Mouse (Mus musculus): ENCODE results near the gene Chmp2a.

Chmp2a gene

DNA sequence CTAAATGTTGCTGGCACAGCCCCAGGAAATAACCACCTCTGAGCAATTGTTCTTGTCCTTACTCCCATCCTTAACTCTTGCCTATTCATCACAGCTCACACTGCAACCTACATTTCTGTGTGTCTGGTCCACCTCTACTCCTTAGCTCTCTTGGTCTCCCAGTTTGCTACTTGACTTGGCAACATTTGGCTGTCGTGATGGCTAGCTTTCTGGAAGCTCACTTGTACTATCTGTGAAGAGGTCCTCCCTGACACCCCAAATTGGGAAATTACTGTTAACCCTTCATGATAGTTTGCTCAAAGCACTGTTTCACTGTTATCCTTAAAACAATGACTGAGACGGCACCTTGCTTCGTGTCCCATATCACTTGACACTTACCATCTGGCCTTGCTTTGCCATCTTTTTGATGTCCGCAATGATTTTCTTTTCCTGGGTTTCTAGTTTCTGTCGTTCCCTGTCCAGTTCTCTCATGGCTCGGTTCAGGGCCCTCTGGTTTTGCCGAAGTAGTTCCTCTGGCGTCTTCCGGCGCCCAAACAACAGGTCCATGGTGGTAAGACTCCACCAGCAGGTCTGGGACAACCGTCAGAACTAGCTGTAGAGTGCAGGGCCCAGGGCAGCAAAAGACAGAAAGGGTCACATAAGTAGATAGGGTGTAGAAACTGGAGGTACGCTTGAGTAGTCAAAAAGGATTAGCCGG, 1.0 kb downstream of the Chmp2a start:
- no peak for DNase-seq

DNA sequence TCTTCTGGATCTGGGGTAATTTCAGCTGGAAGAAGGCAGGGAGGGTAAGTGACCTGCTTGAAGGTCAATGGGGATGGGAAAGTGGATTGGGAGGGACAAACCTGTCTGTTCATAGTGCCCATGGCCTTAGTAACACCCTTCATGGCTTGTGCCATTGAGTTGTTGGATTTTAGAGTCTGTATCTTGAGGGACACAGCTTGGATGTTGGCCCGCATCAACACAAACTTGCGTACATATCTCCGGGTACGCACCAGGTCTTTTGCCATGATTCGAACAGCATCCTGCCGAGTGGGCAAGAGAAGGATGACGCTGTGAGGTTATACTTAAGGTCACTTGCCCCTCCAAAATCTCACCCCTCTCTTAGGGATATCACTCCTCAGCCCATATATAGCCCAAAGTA, 2.1 kb downstream of the Chmp2a start:
- DNase-seq: no peak

DNA sequence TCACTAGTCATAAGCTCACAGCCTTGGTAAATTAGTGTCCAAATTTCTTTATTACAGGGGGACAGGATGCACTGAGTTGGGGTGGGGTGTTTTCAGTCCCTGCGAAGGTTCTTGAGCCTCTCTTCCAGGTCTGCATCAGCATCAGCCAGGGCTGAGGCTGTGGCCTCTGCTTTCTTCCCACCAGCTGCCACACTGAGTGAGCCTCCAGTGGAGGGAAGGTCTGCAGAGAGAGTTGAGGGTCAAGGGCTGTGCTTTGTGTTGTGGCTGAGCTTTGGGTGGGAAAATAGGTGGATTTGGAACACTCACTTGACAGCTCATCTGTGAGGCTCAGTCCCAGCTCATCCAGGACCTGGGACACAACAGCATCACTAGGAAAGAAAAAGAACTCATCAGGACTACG, 2.6 kb downstream of the Chmp2a start:
- DNase-seq: no peak

DNA sequence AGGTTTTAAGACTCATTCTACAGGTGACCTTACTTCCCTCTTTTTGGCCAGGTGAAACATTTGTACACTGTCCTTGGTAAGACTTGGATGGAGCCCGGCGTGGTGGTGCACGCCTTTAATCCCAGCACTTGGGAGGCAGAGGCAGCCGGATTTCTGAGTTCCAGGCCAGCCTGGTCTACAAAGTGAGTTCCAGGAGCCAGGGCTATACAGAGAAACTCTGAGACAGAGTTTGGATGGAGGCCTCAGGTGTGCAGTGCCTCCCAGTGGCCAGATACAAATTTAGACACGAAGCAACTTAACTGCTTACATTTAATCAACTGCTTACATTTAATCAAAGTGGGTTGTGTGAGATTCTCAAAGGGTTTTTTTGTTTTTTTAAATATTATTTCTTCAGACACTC, 3.5 kb downstream of the Chmp2a start:
- no peak for DNase-seq

DNA sequence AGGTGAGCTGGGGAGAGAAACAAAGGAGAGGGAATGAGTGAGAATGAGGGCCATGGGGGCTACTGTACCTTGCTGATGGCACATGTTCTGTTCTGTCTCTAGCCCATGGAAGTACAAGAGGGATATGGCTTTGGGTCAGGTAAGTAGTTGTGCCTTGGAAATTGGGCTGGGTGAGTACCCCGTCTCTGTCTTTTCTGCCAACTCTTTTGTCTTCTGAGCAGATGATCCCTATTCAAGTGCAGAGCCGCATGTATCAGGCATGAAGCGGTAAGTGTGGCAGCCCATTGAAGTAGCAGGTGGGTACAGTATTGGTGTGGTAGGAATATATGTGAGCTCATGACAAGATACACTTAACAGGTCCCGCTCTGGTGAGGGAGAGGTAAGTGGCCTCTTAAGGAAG, 5.6 kb downstream of the Chmp2a start:
- DNase-seq: no peak

DNA sequence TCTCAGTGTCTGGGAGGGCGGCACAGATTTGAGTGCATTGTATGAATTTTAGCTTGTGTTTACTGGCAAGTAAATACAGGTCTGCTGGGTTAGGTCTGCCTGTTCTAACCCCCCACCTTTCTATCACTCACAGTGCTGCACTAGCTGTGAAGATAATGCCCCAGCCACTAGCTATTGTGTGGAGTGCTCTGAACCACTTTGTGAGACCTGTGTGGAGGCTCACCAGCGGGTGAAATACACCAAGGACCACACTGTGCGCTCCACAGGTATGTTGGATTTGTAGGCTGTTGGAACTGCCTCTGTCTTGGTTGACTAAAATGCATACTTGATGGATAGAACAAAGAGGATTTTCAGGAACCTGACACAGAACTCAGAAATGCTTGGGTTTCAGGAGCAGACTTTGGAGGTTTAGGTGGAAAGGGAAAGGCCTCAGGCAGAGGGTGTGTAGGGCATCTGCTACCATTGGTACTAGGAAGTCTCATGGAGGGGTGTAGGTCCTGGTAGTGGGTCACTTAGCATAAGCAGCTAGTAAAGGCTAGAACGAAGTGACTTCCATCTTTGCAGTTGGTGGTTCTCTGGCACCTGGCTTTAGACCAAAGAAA, 9.0 kb downstream of the Chmp2a start:
- no peak for DNase-seq

DNA sequence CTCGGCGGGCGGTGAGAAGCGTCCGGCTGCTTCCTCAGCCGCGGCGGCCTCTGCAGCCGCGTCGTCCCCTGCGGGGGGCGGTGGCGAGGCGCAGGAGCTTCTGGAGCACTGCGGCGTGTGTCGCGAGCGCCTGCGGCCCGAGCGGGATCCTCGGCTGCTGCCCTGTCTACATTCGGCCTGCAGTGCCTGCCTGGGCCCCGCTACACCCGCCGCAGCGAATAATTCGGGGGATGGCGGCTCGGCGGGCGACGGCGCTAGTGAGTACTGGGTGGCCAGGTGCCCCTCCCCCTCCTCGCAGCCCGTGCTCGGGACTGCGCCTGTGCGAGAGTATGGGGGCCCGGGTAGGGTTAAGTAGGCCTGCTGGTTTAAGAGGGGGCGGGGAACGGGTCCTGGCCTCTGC, 9.8 kb downstream of the Chmp2a start:
- DNase-seq: peak; percentile 86

DNA sequence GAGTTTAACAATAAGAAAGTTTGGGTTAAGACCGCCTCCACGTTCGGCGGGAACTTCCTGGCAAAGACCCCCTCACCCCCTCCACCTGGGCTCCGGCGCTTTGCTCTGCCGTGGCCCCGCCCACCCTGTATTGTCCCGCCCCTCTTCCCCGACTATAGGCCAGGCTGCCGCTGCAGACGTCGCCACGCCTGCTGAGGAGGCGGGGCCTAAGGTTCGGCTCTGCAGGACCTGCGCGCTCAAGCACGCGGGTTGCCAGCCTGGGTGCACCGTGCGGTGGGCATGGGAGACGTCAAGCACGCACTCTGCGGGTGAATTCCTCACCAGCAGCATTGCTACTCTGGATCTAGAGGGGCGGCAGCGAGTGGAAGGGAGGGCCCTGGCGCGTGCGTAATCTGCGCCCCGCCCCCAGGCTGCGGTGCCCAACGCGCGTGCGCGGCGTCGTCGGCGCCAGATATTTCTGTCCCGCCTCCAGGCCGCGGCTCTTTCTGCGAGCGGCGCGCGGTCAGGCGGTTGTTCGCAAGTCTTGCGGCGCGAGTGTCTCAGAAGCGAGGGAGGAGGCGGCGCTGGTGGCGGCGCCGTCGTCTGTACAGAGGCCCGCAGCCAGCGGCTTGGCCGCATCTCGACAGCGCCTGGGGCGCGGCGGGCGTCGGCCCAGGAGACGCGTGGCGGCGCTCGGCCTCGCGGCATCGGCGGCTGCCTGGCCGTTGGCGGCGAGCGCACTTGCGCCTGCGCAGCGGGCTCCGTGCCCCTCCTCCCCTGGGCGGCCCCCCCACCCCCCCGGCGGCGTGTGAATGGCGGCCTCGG, 10.5 kb downstream of the Chmp2a start:
- DNase-seq: peak; percentile 96

DNA sequence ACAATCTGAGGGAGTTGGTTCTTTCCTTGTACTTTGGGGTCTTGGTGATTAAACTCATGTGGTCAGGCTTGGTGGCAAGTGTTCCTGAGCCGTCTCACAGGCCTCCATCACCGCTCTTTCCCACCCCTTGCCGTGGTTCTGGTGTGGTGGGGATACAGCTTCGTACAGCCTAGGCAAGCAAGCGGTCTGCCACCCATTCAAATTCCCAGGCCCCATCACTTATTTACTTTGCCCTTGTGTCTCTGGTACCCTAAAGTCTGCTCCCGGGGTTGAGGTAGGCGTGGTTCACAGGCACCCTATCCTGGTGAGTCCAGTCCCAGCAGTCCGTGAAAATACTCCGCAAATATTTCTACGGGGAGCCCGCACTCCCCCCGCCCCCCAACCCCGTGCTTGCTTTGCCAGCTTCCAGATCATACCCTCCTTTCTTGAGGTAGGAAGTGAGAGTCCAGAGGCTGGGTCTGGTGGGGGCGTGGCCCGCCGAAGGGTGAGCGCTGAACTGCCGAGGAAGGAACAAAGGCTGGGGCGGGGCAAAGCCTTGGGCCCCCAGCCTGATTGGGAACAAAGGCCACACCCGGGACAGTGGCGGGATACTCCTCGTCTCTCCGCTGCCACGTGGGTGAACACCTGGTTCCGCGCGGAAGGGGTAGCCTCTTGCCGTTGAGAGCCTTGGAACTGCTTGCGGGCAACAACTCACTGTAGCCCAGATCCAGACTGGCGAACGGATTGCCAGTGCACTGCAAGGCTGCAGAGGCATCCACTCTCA, 11.7 kb downstream of the Chmp2a start:
- DNase-seq: peak; percentile 88

DNA sequence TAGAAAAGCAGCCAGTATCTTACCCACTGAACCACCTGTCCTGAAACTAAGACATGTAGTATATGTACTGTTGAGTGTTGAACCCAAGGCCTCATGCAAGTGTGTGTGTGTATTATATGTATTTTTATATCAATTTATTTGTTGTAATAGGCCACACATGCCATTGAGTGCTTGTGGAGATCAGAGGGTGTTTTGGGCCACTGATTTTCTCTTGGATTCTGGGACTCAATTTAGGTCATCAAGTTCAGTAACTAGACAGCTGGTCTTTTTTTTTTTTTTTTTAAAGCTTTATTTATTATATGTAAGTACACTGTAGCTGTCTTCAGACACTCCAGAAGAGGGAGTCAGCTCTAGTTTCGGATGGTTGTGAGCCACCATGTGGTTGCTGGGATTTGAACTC, 19.4 kb downstream of the Chmp2a start:
- DNase-seq: no peak

DNA sequence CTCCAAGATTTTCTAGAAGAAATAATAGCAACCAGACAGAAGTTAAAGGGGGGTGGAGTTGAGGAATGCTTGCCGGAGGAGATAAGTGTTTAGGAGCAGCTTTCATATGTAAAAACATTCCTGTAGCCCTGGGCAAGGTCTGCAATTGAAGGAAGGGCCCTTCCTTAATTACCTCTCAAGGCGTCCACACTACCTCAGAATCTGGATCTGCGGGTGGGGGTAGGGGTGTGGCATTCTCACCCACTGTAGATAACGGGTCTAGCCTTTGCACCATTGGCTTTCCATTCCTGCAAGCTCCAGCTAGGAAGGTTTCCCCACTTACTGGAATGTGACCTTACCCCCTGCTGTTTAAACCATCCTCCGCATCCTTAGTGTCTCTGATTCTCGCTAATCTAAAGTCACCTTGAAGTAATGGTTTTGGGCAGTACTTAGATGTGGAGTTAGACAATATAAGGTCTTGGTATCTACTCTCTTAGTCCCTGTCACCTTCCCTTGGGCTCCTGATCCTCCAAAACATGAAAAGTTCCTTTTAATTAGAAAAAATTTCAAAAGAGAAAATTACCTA, 20.2 kb downstream of the Chmp2a start:
- no peak for DNase-seq

DNA sequence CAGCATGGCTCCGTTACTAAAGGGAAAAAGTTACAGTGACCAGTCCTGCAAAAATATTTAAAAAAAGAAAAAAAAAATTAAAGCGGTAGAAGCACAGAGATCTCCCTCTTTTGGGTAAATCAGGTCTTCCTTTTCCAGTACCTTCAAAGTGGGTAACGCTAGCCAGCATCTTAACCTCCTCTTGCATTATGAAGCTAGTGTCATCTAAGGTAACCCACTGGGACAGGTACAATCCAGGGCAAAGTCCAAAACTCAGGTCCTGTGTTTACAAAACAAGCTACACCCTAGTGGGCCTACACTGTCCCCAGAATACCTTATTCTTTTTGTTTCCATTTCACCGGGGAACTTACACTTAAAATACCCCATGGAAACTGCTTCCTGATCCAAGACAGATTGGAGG, 20.9 kb downstream of the Chmp2a start:
- no peak for DNase-seq

DNA sequence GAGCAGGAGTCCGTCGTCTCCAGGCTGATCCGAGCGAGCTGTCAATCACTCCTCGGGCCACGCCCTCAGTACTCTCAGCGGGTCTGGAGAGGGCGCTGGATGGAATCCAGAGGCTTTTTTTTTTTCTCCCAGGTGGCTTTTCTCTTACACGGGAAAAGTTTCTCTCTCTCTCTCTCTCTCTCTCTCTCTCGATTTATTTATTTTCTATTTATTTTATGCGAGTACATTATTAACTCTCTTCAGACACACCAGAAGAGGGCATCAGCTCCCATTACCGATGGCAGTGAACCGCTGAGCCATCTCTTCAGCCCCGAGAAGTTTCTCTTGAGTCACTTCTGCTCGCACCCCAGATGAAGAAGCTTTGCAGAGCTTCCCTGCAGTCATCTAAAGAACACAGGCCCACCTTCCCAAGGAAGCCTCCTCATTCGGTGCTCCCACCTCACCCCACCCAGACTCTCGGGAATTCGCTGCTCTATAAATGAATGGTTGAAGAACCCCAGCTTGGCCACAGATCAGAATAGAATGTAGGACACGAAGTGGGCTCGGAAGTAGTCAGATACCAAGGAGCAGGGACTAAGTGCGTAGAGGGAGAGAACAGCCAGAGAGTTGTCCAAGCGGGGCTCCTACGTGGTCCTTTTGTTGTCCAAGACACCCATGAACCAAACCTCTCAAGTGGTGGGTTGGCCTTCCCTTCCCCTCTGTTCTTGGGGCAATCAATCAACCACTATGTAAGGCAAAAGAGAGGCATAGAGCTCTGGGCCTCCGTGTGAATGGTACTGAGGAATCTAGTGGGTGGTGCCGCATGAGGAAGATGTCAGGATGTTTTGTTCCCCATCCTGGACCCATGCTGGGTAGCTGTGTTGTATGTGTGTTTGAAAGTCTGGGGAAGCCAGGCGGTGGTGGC, 24.4 kb downstream of the Chmp2a start, which contains the start of gene Zbtb45:
TSS of gene Zbtb45 (minus strand) at position 30 of the 904 bp plus-strand sequence.
- no peak for DNase-seq

DNA sequence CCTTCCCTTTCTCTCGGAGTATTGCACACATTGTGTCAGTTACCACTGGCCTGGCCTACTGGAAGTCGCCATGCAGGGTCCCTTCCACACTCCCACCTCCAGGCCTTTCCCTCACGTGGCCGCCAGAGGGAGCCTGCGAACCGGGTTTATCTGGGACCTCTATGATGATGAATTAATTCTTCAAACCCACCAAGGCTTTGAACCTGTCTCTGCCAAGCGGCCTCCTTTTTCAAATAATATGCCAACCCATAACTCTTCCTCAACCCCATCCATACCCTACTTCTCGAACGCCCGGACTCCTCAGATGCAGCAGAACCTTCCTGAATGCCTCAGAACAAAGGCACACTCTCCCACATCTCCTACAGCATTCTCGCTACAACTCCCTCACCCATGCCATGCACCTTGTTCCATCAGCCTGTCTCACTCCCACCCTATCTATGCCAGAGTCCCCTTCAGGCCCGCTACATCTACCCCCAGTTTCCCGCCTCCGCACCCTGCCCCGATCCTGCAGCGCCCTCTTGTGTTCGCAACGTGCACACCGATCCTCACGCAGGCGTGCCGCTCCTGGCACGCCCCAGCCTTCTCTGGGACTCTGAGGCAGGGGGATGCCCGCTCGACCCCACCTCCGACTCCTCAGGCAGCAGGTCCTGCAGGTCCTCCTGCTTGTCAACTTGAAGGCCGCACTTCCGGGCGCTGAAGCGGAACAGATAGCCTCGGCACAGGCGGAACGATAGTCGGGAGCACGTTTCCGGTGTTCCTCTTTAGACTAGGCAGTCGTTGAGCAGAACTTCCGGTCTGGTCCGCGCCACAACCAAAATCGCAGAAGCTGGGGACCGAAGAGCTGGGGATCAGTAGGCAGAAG, 25.2 kb downstream of the Chmp2a start:
- DNase-seq: peak; percentile 97

DNA sequence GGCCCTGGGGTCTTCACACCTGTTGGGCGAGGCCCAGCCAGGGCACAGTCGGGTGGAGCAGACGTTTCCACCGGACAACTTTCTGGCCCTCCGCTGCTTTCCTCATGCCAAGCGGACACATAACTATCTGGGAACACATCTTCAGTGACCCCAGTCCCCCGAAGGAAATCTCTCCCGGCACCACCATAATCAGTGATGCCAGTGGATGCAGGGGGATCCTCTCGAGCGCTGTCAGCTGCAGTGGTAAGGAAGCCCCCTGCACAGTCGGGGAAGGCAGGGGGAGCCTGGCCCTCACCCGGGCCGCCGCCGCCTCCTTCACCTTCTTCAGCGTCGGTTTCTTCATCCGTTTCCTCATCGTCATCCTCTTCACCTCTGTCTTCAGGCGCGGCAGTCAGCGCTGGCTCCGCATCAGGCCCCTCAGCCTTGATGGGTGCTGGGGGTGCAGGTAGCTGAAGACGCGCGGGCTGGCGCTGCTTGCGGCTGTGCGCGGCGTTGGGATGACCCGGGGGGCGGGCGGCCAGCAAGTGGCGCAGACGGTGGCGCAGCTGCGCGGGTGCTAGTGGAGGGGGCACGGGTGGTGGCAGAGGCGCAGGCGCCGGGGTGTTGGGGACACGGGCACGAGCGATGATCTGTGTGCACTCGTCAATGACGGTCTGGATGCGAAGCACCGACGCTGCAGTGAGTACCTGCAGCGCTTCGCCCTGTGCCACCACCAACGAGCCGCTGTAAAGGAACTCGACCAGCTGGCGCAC, 27.1 kb downstream of the Chmp2a start:
- DNase-seq: no peak

DNA sequence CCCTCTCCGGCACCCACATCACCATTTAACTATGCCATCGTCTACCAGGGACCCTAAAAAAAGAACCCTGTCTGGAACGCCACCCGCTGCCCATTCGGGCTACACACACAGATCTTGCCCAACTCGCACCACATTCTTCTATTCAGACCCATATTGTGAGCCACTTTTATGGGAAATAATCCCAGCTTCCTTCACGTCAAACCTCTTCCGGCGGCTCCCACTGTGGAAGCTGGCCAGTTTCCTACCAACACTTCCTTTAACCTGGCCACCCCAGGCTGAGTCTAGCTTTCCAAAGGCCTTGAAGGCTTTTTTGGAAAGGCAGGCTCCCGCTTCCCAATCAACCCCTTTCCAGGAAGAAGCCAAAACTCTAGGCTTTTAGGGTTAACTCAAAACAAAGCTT, 28.1 kb downstream of the Chmp2a start:
- no peak for DNase-seq

DNA sequence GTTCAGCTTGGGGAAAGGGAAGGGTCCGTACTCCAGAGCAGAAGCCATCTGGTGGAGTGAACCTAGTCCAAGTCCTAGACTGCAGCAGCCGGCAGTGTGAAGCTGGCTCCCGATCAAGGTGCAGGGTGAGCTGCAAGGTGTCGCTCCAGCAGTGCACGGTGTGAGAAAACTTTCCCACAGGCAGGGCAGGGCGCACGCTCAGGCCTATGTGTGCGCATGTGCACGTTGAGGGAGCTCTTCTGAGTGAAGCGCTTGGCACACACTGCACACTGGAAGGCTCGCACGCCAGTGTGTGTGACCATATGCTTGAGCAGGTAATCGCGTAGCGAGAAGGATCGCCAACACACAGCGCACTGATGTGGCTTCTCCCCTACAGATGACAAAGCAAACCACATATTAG, 28.6 kb downstream of the Chmp2a start:
- DNase-seq: no peak

DNA sequence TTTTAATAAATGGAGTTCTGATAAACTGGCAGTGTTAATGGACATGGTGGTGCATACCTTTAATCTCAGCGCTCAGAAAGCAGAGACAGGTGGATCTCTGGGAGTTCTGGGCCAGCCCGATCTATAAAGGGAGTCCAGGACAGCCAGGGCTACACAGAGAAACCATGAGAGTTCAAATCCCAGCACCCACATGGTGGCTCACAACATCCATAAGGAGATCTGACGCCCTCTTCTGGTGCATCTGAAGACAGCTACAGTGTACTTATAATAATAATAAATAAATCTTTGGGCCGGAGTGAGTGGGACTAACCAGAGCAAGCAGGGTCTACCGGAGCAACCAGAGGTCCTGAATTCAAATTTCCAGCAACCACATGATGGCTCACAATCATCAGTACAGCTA, 31.2 kb downstream of the Chmp2a start:
- DNase-seq: no peak

DNA sequence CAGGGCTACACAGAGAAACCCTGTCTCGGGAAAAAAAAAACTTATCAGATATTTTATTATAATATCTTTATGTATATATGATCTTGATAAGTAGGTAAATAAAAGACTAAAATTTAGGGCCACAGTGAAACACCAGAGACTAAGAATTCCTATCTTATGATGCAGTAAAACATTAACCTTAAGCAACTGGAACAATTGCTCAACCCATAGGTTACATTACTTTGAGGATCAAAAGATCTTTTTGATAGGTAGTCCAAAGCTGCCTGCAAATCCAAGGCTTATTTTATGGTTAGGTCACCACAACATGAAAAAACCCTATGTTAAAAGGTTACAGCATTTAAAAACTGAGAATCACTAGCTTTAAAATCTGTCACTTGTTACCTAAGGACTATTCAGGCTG, 33.0 kb downstream of the Chmp2a start:
- DNase-seq: no peak

DNA sequence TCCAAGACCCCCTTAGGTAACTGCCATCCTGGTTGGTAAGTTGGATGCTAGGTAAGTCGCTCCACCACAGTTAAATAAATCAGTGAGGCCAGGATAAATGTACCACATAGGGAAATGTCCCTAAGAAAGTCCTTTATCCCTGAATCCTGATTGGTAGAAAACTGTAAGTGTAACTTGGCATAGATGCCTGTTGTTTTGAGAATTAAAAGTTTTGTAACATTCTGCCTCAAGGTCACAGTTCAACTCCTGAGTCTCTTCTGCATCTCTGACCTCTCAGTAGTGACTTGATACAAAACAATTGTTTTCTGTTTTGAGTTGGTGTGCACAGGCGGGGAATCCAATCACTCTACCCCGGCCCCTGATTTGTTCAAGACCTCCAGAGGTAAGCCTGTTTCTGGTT, 35.8 kb downstream of the Chmp2a start, which contains the start of gene Trim28:
TSS of gene Trim28 (plus strand) at position 264 of the 400 bp plus-strand sequence.
- no peak for DNase-seq

All from retina, postnatal 1 day (tissue).